Mouse (Mus musculus) cerebellum, adult 2 months (tissue): ENCODE measurements at regions not wholly inside any gene's neighbourhood (a gene's known extent, or its start where the extent isn't known, plus 50 kb on each side); places are given as distances from the start of the nearest gene placed in this dataset.
"Not testable (repeated sequence)": the region's sequence is repeated elsewhere in the genome, so short reads cannot be mapped to it uniquely, and the experiment has no call there.

ENCODE experiments used
- CTCF ChIP-seq: fragments of 200-500 bp; IDR thresholded peaks from 2 replicates; pipeline ENCODE4 v1.5.1; 2011; ENCODE audit warnings: low read depth, mild to moderate bottlenecking, control low read depth, low read length, moderate library complexity, borderline replicate concordance; ENCODE audit not compliant: insufficient read depth
- POLR2A ChIP-seq: fragments of 200-500 bp; IDR thresholded peaks from 2 replicates; pipeline ENCODE4 v1.6.1; 2011; ENCODE audit warnings: low read length, control low read depth, borderline replicate concordance; ENCODE audit not compliant: insufficient read depth

GRCm38 (mm10) chr17:7524497-7524896 lies 139.2 kb upstream of the Unc93a2 start:
- not testable (repeated sequence) for TF ChIP-seq CTCF, POLR2A
